Mouse (Mus musculus): ENCODE results near the gene Mdm4. TPM values are rescaled to one million over a fixed set of nuclear protein-coding genes. Genes with fewer than 3 reads are reported as not detected.
"Not testable (repeated sequence)": the region's sequence is repeated elsewhere in the genome, so short reads cannot be mapped to it uniquely, and the experiment has no call there.

Gene Mdm4
- polyA plus RNA-seq, 1 experiment from 2014 or later, result 53.5 TPM

GRCm38 (mm10) chr1:133027980-133028379 is 2.4 kb downstream of the Mdm4 start:
- DNase-seq, result no peak

GRCm38 (mm10) chr1:133027126-133027525 is 3.2 kb downstream of the Mdm4 start:
- no peak for DNase-seq
- Histone ChIP-seq H3K27me3 (ENCODE audit: control insufficient read depth, insufficient read depth, low read length) (no peaks in the 10 kb centered on the region), H3K27ac (replicated peaks; ENCODE audit: low read depth, low read length) (no peak overlapping the region), H3K36me3 (ENCODE audit: control insufficient read depth, insufficient read depth, low read length) (no peaks in the 10 kb centered on the region), H3K4me3 (replicated peaks; ENCODE audit: low read depth, low read length) (no peak overlapping the region), H3K9me3 (ENCODE audit: control insufficient read depth, low read length) (no peaks in the 10 kb centered on the region), H3K9ac (replicated peaks; ENCODE audit: low read length) (no peak overlapping the region), H3K4me2 (ENCODE audit: low read length) (no peak overlapping the region), H3K4me1 (ENCODE audit: control insufficient read depth, insufficient read depth, low read length) (peaks cover 7% of the 10 kb centered on the region)
- no peak for ATAC-seq (ENCODE audit: low FRiP score, low TSS enrichment)
- 96% methylated on average over 2 of the region's 2 CpGs for WGBS

More at GRCm38 (mm10) chr1:133027980-133028379, 2.4 kb downstream of the Mdm4 start:
- H3K9me3 ChIP-seq (ENCODE audit: control insufficient read depth, low read length), result no peaks in the 10 kb centered on the region
- 40% methylated on average over 7 of the region's 7 CpGs for WGBS
- no peak for ATAC-seq (ENCODE audit: low FRiP score, low TSS enrichment)
- peaks cover 7% of the 10 kb centered on the region for H3K4me1 ChIP-seq (ENCODE audit: control insufficient read depth, insufficient read depth, low read length)
- H3K4me2 ChIP-seq (ENCODE audit: low read length), result no peak overlapping the region
- no peaks in the 10 kb centered on the region for H3K36me3 ChIP-seq (ENCODE audit: control insufficient read depth, insufficient read depth, low read length)
- H3K4me3 ChIP-seq (replicated peaks; ENCODE audit: low read depth, low read length), result no peak overlapping the region
- H3K27ac ChIP-seq (replicated peaks; ENCODE audit: low read depth, low read length), result no peak overlapping the region
- H3K27me3 ChIP-seq (ENCODE audit: control insufficient read depth, insufficient read depth, low read length), result no peaks in the 10 kb centered on the region
- H3K9ac ChIP-seq (replicated peaks; ENCODE audit: low read length), result no peak overlapping the region

- not testable (repeated sequence) for H3K27me3 ChIP-seq (ENCODE audit: control insufficient read depth, insufficient read depth, low read length); H3K27ac ChIP-seq (replicated peaks; ENCODE audit: low read depth, low read length); H3K9me3 ChIP-seq (ENCODE audit: control insufficient read depth, low read length); H3K36me3 ChIP-seq (ENCODE audit: control insufficient read depth, insufficient read depth, low read length); H3K4me1 ChIP-seq (ENCODE audit: control insufficient read depth, insufficient read depth, low read length); ATAC-seq (ENCODE audit: low FRiP score, low TSS enrichment); DNase-seq
- peak overlapping the region; percentile 67 for H3K4me2 ChIP-seq (ENCODE audit: low read length)
- H3K9ac ChIP-seq (replicated peaks; ENCODE audit: low read length), result peak overlapping the region; percentile 89; the same call in 1 of the 2 replicates
- WGBS, result 37% methylated on average over 22 of the region's 23 CpGs
- H3K4me3 ChIP-seq (replicated peaks; ENCODE audit: low read depth, low read length), result peak overlapping the region; percentile 83
Observed at GRCm38 (mm10) chr1:133025796-133026190, 4.6 kb downstream of the Mdm4 start.

- peak; percentile 96 for ATAC-seq (ENCODE audit: low FRiP score, low TSS enrichment)
- Histone ChIP-seq H3K27ac (replicated peaks; ENCODE audit: low read depth, low read length) (peak overlapping the region; percentile 92), H3K4me2 (ENCODE audit: low read length) (peak overlapping the region; percentile 67), H3K9me3 (ENCODE audit: control insufficient read depth, low read length) (no peaks in the 10 kb centered on the region), H3K4me1 (ENCODE audit: control insufficient read depth, insufficient read depth, low read length) (peaks cover 7% of the 10 kb centered on the region), H3K4me3 (replicated peaks; ENCODE audit: low read depth, low read length) (peak overlapping the region; percentile 83), H3K36me3 (ENCODE audit: control insufficient read depth, insufficient read depth, low read length) (no peaks in the 10 kb centered on the region), H3K9ac (replicated peaks; ENCODE audit: low read length) (peak overlapping the region; percentile 89), H3K27me3 (ENCODE audit: control insufficient read depth, insufficient read depth, low read length) (no peaks in the 10 kb centered on the region)
- 1% methylated on average over 40 of the region's 40 CpGs for WGBS
- peak; percentile 97 for DNase-seq
Observed at GRCm38 (mm10) chr1:133025051-133025795, 5.1 kb downstream of the Mdm4 start.

GRCm38 (mm10) chr1:133024426-133024825 is 5.9 kb downstream of the Mdm4 start:
- Histone ChIP-seq H3K9ac (replicated peaks; ENCODE audit: low read length) (peak overlapping the region; percentile 89), H3K36me3 (ENCODE audit: control insufficient read depth, insufficient read depth, low read length) (no peaks in the 10 kb centered on the region), H3K4me1 (ENCODE audit: control insufficient read depth, insufficient read depth, low read length) (peaks cover 7% of the 10 kb centered on the region), H3K4me3 (replicated peaks; ENCODE audit: low read depth, low read length) (peak overlapping the region; percentile 83), H3K27me3 (ENCODE audit: control insufficient read depth, insufficient read depth, low read length) (no peaks in the 10 kb centered on the region), H3K27ac (replicated peaks; ENCODE audit: low read depth, low read length) (no peak overlapping the region), H3K9me3 (ENCODE audit: control insufficient read depth, low read length) (no peaks in the 10 kb centered on the region), H3K4me2 (ENCODE audit: low read length) (peak overlapping the region; percentile 67)
- ATAC-seq (ENCODE audit: low FRiP score, low TSS enrichment) (no peak), DNase-seq (no peak)
- WGBS, result 45% methylated on average over 7 of the region's 7 CpGs

GRCm38 (mm10) chr1:133023723-133024122 is 6.6 kb downstream of the Mdm4 start:
- Histone ChIP-seq H3K4me2 (ENCODE audit: low read length) (peak overlapping the region; percentile 67; the same call in 1 of the 2 replicates), H3K4me3 (replicated peaks; ENCODE audit: low read depth, low read length) (peak overlapping the region; percentile 83; the same call in 1 of the 2 replicates)
- 93% methylated on average over 3 of the region's 3 CpGs for WGBS
- H3K4me1 ChIP-seq (ENCODE audit: control insufficient read depth, insufficient read depth, low read length); H3K9ac ChIP-seq (replicated peaks; ENCODE audit: low read length); ATAC-seq (ENCODE audit: low FRiP score, low TSS enrichment); H3K27ac ChIP-seq (replicated peaks; ENCODE audit: low read depth, low read length); DNase-seq; H3K9me3 ChIP-seq (ENCODE audit: control insufficient read depth, low read length); H3K27me3 ChIP-seq (ENCODE audit: control insufficient read depth, insufficient read depth, low read length); H3K36me3 ChIP-seq (ENCODE audit: control insufficient read depth, insufficient read depth, low read length): not testable (repeated sequence)

- ATAC-seq (ENCODE audit: low FRiP score, low TSS enrichment); H3K27me3 ChIP-seq (ENCODE audit: control insufficient read depth, insufficient read depth, low read length); H3K9ac ChIP-seq (replicated peaks; ENCODE audit: low read length); DNase-seq; H3K27ac ChIP-seq (replicated peaks; ENCODE audit: low read depth, low read length); H3K9me3 ChIP-seq (ENCODE audit: control insufficient read depth, low read length); H3K4me3 ChIP-seq (replicated peaks; ENCODE audit: low read depth, low read length); H3K4me2 ChIP-seq (ENCODE audit: low read length); H3K4me1 ChIP-seq (ENCODE audit: control insufficient read depth, insufficient read depth, low read length): not testable (repeated sequence)
- 94% methylated on average over 2 of the region's 2 CpGs for WGBS
- peaks cover 19% of the 10 kb centered on the region for H3K36me3 ChIP-seq (ENCODE audit: control insufficient read depth, insufficient read depth, low read length)
Observed at GRCm38 (mm10) chr1:133021971-133022370, 8.4 kb downstream of the Mdm4 start.

- no peak overlapping the region for H3K4me2 ChIP-seq (ENCODE audit: low read length)
- H3K27me3 ChIP-seq (ENCODE audit: control insufficient read depth, insufficient read depth, low read length), result no peaks in the 10 kb centered on the region
- DNase-seq, result no peak
- no peak for ATAC-seq (ENCODE audit: low FRiP score, low TSS enrichment)
- no peak overlapping the region for H3K9ac ChIP-seq (replicated peaks; ENCODE audit: low read length)
- H3K9me3 ChIP-seq (ENCODE audit: control insufficient read depth, low read length), result no peaks in the 10 kb centered on the region
- H3K4me3 ChIP-seq (replicated peaks; ENCODE audit: low read depth, low read length), result no peak overlapping the region
- H3K36me3 ChIP-seq (ENCODE audit: control insufficient read depth, insufficient read depth, low read length), result peaks cover 22% of the 10 kb centered on the region
- H3K27ac ChIP-seq (replicated peaks; ENCODE audit: low read depth, low read length), result no peak overlapping the region
- peaks cover 7% of the 10 kb centered on the region for H3K4me1 ChIP-seq (ENCODE audit: control insufficient read depth, insufficient read depth, low read length)
- 94% methylated on average over 7 of the region's 7 CpGs for WGBS
Observed at GRCm38 (mm10) chr1:133021391-133021790, 9.0 kb downstream of the Mdm4 start.
